Mouse (Mus musculus) lung, adult 2 months (tissue): ENCODE results near the gene Phospho2.
"Not testable (repeated sequence)": the region's sequence is repeated elsewhere in the genome, so short reads cannot be mapped to it uniquely, and the experiment has no call there.

Experiments
- CTCF ChIP-seq: fragments of 200-500 bp; IDR thresholded peaks from 2 replicates; pipeline ENCODE4 v1.5.1; 2011; ENCODE audit warnings: mild to moderate bottlenecking, low read length, control low read depth; ENCODE audit not compliant: insufficient read depth
- POLR2A ChIP-seq: fragments of 200-500 bp; IDR thresholded peaks from 2 replicates; pipeline ENCODE4 v1.6.1; 2011; ENCODE audit warnings: low read depth, mild to moderate bottlenecking, control low read depth, low read length, borderline replicate concordance; ENCODE audit errors: extremely low read depth

DNA sequence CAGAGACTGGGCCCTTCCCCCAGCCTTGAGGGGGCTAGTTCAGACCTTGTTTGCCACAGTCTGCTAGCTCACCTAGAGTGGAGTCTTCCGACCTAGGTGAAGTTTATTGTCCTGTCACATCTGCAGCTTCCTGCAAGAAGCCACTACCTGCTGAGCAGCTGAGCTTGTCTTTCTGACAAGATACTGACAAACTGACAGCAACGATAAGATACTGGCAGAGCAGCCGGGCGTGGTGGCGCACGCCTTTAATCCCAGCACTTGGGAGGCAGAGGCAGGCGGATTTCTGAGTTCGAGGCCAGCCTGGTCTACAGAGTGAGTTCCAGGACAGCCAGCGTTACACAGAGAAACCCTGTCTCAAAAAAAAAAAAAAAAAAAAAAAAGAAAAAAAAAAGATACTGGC, 15.2 kb downstream of the Phospho2 start:
- not testable (repeated sequence) for TF ChIP-seq CTCF, POLR2A
